17 mouse cellular contexts compared by ENCODE assay signal in genomic region chr13:48049796-48050195, GRCm38 (mm10).
"Had no signal": no experiment of that assay in that cellular context is flagged by ENCODE, and none has a peak within 500 bp of the region (broad histone marks: within the 10 kb centered on the region; RNA-seq: fewer than 3 reads in every experiment).

No protein-coding gene starts in this region.

- H3K27ac ChIP-seq: midbrain, embryonic 10.5 days; midbrain, embryonic 12.5 days; neural tube, embryonic 13.5 days; neural tube, embryonic 15.5 days; stomach, embryonic 15.5 days; stomach, postnatal 0 days had no signal

- H3K9ac ChIP-seq: lung, embryonic 14.5 days; midbrain, embryonic 12.5 days; neural tube, embryonic 13.5 days; neural tube, embryonic 15.5 days; stomach, embryonic 15.5 days had no signal

- H3K27me3 ChIP-seq: midbrain, embryonic 12.5 days; neural tube, embryonic 13.5 days; neural tube, embryonic 15.5 days; stomach, embryonic 15.5 days had no signal

- H3K9me3 ChIP-seq: midbrain, embryonic 10.5 days; midbrain, embryonic 12.5 days; neural tube, embryonic 13.5 days; neural tube, embryonic 15.5 days; stomach, embryonic 15.5 days had no signal

- H3K4me1 ChIP-seq: stomach, embryonic 15.5 days had no signal

- H3K4me3 ChIP-seq: midbrain, embryonic 10.5 days; midbrain, embryonic 12.5 days; myocyte; neural tube, embryonic 13.5 days; neural tube, embryonic 15.5 days; stomach, embryonic 15.5 days had no signal

- H3K4me2 ChIP-seq: lung, embryonic 14.5 days; midbrain, embryonic 12.5 days; neural tube, embryonic 13.5 days; neural tube, embryonic 15.5 days; stomach, embryonic 15.5 days had no signal

- DNase-seq: lung, adult 18-20 months; lung, embryonic 14.5 days; lung, postnatal 10 days; lung, postnatal 4 days; midbrain, embryonic 14.5 days; right cerebral cortex, postnatal 14 days; thymus, adult 2 months; thymus, postnatal 25 days; thymus, postnatal 4 days had no signal

- H3K36me3 ChIP-seq: midbrain, embryonic 10.5 days; midbrain, embryonic 12.5 days; neural tube, embryonic 13.5 days; neural tube, embryonic 15.5 days; stomach, embryonic 15.5 days had no signal

- ATAC-seq: midbrain, embryonic 16.5 days had no signal
